Mouse (Mus musculus): ENCODE data around the gene Tll2.

Gene Tll2

DNA sequence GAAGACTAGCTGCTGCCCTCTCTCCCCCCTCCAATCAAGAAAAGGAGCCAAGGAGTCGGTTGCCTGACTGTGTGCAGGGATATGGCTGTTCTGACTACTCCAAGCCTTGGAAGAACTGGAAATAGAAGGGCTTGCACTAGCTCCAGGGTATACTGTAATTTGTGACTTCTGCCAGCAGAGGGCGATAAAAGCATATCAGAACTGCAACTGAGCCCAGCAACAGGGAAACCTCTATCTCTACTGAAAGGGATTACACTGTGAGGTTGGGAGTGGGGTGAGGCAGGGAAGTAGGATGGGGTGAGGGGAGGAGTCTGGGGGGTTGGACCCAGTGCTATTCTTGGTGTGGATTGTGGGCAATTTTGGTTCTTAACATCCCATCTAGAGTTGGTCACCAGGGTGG, 119.9 kb downstream of the Tll2 start:
- DNase-seq (ENCODE audit: low spot score) = peak; percentile 66

- DNase-seq (ENCODE audit: low spot score) = no peak
Observed at GRCm38 (mm10) chr19:41086289-41086688, 120.3 kb downstream of the Tll2 start.

GRCm38 (mm10) chr19:41083646-41084045, 123.0 kb downstream of the Tll2 start:
- no peak for DNase-seq (ENCODE audit: low spot score)

DNA sequence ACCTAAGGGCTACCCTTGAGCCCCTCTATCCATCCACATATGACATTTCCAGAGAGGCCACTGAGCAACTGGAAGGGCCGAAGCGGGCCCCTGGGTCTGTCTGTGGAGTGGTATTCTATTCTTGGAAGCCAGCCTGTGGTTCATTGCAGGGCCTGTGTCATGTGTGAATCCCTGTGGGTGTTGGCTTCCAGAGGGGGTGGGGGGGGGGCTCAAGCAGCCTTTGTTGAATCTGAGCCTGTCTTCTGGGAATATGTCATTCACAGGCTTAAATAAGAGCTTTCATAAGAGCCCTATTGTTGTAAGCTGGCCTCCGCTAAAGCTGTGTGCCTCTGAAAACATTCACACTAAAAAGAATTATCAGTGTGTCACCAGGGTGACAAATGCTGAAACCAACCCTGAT, 125.0 kb downstream of the Tll2 start:
- DNase-seq (ENCODE audit: low spot score) = no peak

- DNase-seq (ENCODE audit: low spot score) = no peak
Observed at GRCm38 (mm10) chr19:41076906-41077305, 129.7 kb downstream of the Tll2 start, which contains the start of gene Opalin. TSS of gene Opalin (minus strand) at chr19:41077113.

DNA sequence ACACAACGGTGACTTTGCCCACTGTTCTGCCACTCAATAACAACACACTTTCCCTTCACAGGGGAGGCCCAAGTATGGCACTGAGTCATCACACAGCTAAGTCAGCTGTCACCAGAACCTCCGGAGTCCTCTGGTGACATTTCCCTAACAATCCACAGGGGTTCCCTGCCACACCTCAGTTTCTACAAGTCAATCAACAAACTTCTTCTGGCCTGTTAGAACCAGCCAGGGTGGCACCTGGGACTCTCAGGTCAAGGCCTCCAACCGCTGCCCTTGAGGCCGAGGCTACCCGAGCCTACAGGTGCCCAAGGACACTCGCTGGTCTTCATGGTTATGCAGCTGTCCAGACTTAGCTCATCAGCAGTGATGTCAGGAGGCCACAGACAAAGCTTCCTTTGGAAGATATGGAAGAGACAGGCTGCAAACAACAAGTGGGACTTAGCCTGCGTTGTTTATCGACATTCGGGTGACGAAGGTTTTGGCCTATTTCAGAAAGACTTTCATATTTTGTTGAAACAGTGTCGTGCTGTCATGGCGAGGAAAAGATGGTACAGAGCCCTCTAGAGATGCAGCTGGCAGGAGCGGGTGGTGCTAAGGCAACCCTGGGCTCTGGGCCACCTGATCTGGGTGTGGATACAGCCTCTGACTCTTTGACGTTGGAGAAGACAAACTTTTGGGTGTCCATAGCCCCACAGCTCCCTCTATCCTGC, 132.7 kb downstream of the Tll2 start:
- no peak for DNase-seq (ENCODE audit: low spot score)

- DNase-seq (ENCODE audit: low spot score) = peak; percentile 73
Observed at GRCm38 (mm10) chr19:41071500-41071899, 135.1 kb downstream of the Tll2 start.

DNA sequence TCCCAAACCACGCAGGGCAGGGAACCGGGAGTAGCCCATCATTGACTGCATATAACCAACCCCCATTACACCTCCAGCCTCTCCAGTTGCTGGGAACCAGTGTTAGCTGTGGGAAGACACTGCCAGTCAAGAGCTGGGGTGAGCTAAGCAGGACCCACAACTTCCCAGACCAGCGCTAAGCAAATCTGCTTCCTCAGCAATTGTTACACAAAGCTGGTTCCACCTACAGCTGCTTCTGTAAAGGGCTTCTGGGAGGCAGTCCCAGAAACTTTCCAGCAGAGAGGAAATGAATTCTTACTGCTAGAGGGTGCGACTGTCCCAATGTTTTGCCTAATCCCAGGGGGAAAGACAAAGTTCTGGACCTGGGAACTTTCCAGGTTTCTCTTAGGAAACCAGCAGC, 151.9 kb downstream of the Tll2 start:
- no peak for DNase-seq (ENCODE audit: low spot score)

GRCm38 (mm10) chr19:41053530-41053929, 153.1 kb downstream of the Tll2 start:
- peak; percentile 9 for DNase-seq (ENCODE audit: low spot score)

DNA sequence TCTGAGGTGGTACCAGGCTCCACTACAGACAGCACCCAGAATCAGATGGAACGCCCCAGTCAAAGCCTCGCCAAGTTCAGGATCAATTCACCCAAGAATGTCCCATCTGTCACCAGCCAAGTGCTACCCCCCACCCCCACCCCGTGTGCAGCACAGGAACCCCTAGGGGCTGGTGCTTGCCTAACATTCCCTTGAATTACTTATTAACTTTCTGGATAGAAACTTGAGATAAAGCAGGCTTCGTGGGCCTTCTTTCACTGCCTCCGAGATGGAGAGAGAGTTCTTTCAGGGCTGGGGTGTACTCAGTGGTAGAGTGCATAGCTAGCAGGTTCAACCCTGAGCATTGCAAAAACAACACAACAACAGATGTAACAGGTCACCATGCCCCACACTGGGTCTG, 154.4 kb downstream of the Tll2 start:
- no peak for DNase-seq (ENCODE audit: low spot score)

DNA sequence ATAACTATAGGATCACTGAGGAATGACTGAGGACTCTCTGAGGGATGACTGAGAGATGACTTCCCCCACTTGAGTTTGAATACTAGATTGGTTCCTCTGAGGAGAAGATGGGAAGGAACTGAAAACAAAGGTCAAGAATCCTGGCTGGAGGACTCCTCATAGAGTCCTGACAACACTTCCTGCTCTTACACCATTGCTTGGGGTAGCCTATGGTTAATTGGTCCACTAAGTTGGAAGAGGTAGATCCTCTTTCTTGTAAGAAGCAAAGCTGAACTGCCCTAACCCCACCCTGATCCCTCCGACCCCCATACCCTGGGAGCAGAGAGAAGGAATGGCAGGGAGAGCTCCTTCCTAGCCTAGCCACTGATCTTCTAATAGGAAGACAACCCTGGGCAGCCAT, 154.9 kb downstream of the Tll2 start:
- no peak for DNase-seq (ENCODE audit: low spot score)

- DNase-seq (ENCODE audit: low spot score) = no peak
Observed at GRCm38 (mm10) chr19:41048187-41048559, 158.5 kb downstream of the Tll2 start.

DNA sequence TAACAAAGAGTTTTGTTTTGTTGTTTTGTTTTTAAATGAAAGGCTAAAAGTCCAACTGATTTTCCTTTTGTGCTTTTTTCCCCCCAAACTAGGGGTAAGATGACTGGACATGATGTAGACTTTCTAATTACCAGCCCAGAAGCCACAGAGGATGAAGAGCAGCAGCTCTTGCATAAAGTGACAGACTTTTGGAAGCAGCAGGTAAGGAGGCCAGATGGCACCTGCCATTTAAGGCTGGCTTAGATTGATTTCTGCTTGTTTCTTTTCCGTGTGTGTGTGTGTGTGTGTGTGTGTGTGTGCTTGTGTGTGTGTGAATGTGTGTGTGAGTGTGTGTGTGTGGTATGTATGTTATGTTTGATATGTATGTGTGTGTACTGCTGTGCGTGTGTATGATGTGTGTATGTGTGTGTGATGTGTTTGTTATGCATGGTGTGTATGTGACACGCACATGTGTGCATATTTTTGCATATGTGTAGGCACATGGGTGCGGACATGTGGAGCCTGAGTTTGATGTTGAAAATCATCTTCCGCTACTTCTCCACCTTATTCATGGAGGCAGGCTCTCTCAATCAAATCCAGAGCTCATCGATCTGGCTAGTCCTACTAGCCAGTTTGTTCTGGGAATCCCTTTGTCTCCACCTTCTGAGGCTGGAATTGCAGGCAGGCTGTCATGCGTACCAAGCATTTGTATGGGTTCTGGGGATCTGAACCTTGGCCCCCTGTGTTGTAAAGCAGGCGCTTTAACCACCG, 159.0 kb downstream of the Tll2 start:
- DNase-seq (ENCODE audit: low spot score) = no peak

DNA sequence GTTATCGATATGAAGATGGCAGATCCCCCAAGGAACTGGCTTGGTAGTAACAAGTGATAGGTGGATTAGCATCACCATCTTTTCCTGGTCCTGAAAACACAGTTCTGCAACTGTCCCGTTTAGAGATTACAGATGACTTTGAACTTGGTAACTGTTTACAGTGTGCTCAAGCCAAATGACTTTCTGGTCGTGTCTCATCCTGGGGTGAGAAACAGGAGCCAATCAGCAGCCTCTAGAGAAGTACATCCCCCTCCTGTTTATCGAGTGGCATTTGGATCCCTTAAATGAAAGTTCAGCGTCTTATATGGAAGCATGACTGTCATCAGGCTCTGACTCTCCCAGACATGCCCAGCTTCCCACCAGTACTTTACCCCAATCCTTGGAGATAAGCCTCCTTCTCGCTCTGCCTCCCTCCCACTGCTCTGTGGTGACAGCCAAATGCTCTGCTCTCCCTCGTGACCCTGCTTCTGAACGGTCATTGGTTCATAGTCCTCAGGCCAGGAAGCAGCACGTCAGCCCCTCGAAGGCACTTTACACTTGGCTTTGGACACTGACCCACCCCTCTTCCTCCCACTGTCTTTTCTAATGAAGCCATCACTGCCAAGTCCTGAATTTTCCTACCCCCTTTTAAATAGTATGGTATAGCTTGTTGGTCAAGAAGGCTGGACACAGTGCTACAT, 161.4 kb downstream of the Tll2 start:
- no peak for DNase-seq (ENCODE audit: low spot score)

GRCm38 (mm10) chr19:41039110-41039509, 167.5 kb downstream of the Tll2 start:
- no peak for DNase-seq (ENCODE audit: low spot score)

DNA sequence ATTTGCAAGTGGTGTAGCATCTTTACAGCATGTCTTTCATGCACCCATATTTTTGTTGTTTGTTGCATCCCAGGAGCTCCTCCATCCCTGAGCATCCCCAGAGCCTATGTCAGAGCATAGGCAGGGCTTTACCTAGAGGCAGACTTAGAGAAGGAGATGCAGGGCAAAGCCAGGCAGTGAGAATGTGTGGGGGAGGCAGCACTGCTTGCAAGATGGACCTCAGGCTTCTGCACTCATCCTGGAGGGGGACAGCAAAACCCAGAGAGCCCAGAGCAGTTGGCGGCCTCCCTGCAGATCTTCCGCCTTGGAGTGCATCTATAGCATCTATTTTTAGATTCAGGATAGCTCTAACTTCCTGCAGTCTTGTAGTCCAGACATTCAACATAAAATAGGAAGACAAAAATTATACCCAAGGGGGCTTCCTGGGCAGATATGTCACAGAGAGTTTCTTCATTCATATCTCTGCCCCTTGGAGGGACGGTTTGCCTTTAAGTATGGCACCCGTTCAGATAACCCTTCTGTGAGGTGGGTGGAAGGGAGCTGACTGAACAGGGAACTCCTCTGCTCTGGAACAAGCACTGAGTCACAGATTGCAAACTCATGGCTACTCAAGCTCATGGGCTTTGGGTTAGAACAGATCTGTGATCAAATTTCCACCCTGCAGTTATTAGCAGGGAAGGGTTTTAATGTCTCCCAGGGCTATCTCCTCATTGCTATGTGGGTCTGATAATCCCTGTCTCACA, 170.7 kb downstream of the Tll2 start:
- no peak for DNase-seq (ENCODE audit: low spot score)
